Mouse (Mus musculus): ENCODE data around the gene Tmem252.

DNA sequence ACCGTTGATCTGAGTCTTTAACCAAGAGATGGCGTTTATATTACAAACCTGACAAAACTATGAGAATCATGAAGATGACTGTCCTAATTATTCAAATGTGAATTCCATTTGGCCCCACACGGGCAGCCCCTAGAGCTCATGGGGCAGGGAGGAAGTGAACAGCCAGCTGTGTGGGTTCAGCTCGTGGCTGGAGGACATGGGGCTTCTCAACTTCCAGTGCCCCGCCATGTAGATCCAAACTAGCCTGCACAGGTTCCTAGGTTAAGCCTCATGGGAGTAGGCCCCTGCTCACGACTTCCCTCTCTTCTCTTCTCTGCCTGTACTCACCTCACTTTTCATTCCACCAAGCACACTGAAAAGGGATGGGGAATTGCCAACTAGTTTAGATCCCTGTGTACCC, 14.5 kb downstream of the Tmem252 start:
- TF ChIP-seq POLR2AphosphoS5 (IDR thresholded peaks at IDR 0.05; ENCODE audit: borderline replicate concordance, low read depth, low read length) (no peak), CTCF (IDR thresholded peaks at IDR 0.05 in 2 of 3, conservative IDR thresholded peaks at IDR 0.05 in 1 of 3; ENCODE audit: control insufficient read depth in 1 of 3, insufficient read depth in 1 of 3, low read depth in 2 of 3, low read length in 3 of 3, poor library complexity in 1 of 3, severe bottlenecking in 1 of 3) (no peak), POLR2A (IDR thresholded peaks at IDR 0.05; ENCODE audit: control insufficient read depth in 1 of 2, insufficient read depth in 1 of 2, low read depth in 1 of 2, low read length in 2 of 2, poor library complexity in 1 of 2) (no peak), HCFC1 (IDR thresholded peaks at IDR 0.05; ENCODE audit: low read depth, low read length) (no peak), EP300 (IDR thresholded peaks at IDR 0.05; ENCODE audit: low read depth in 1 of 2, low read length in 2 of 2) (no peak), JUND (IDR thresholded peaks at IDR 0.05; ENCODE audit: low read depth, low read length) (no peak), GATA1 (IDR thresholded peaks at IDR 0.05; ENCODE audit: low read depth, low read length) (no peak), ZC3H11A (IDR thresholded peaks at IDR 0.05; ENCODE audit: low read depth, low read length) (no peak)
